In genomic region chr7:90033640-90034312, GRCm38 (mm10) we compare ENCODE assay signal across 8 mouse cellular contexts. TPM values are rescaled to one million over a fixed set of nuclear protein-coding genes. Genes with fewer than 3 reads are reported as not detected.
A peak's percentile ranks its signal among the peaks of the same experiment; 100 is the strongest.
DNase-seq lines count a peak whose midpoint lies in the region; ATAC-seq and TF ChIP-seq lines count a peak whose summit lies in the region.

No protein-coding gene starts in this region.

- H3K27ac ChIP-seq in heart, embryonic 10.5 days: no peak overlapping the region
- H3K27ac ChIP-seq in limb, embryonic 14.5 days (replicated peaks; ENCODE audit: low read depth, low read length): peak overlapping the region; percentile 43; the same call in 1 of the 2 replicates
- peak overlapping the region; percentile 66 for H3K27ac ChIP-seq in small intestine, adult 2 months (ENCODE audit: insufficient read depth, low read depth, low read length)

- H3K9ac ChIP-seq in limb, embryonic 14.5 days (ENCODE audit: low read depth, low read length, severe bottlenecking): no peak overlapping the region

- no peak for TF ChIP-seq CTCF in small intestine, adult 2 months (IDR thresholded peaks at IDR 0.05; ENCODE audit: extremely low read depth, insufficient read length, insufficient replicate concordance, low read depth, low read length)

- intact Hi-C loops in heart, postnatal 36 days (cut with DNase I): no loop called here

- peaks cover 23% of the 10 kb centered on the region for H3K4me1 ChIP-seq in heart, embryonic 10.5 days
- peaks cover 31% of the 10 kb centered on the region for H3K4me1 ChIP-seq in limb, embryonic 14.5 days (ENCODE audit: control insufficient read depth, insufficient read depth, low read length)
- peaks cover 21% of the 10 kb centered on the region; the same call in 1 of the 2 replicates for H3K4me1 ChIP-seq in small intestine, adult 2 months (ENCODE audit: control insufficient read depth, insufficient read depth, insufficient read length, low read length)

- no peak overlapping the region for H3K4me3 ChIP-seq in heart, embryonic 10.5 days
- H3K4me3 ChIP-seq in limb, embryonic 14.5 days (replicated peaks; ENCODE audit: low read length): no peak overlapping the region
- H3K4me3 ChIP-seq in small intestine, adult 2 months (ENCODE audit: low read depth, low read length): no peak overlapping the region

- no peak for TF ChIP-seq POLR2A in limb, embryonic 14.5 days (IDR thresholded peaks at IDR 0.05; ENCODE audit: borderline replicate concordance, extremely low read depth, insufficient read depth, insufficient read length)
- no peak for TF ChIP-seq POLR2A in small intestine, adult 2 months (IDR thresholded peaks at IDR 0.05; ENCODE audit: low read depth, low read length)

- ATAC-seq in limb, embryonic 14.5 days (ENCODE audit: low FRiP score, low read depth): no peak

- H3K36me3 ChIP-seq in heart, embryonic 10.5 days: no peaks in the 10 kb centered on the region
- no peaks in the 10 kb centered on the region for H3K36me3 ChIP-seq in limb, embryonic 14.5 days (ENCODE audit: control insufficient read depth, insufficient read depth, low read length)
- H3K36me3 ChIP-seq in small intestine, adult 2 months (ENCODE audit: control insufficient read depth, insufficient read depth, low read length): no peaks in the 10 kb centered on the region

- no peaks in the 10 kb centered on the region for H3K27me3 ChIP-seq in heart, embryonic 10.5 days (ENCODE audit: insufficient read depth, poor library complexity, severe bottlenecking)
- no peaks in the 10 kb centered on the region for H3K27me3 ChIP-seq in limb, embryonic 14.5 days (ENCODE audit: control insufficient read depth, insufficient read depth, low read length)
- H3K27me3 ChIP-seq in small intestine, adult 2 months (ENCODE audit: control insufficient read depth, insufficient read depth, low read length): no peaks in the 10 kb centered on the region

- WGBS in heart, embryonic 10.5 days: 82% methylated on average over 9 of the region's 9 CpGs
- 76% methylated on average over 9 of the region's 9 CpGs for WGBS in limb, embryonic 14.5 days
- WGBS in small intestine, adult 2 months: 29% methylated on average over 9 of the region's 9 CpGs

- no peaks in the 10 kb centered on the region for H3K9me3 ChIP-seq in heart, embryonic 10.5 days
- H3K9me3 ChIP-seq in limb, embryonic 14.5 days (ENCODE audit: control insufficient read depth, low read length): 0 out of 2 replicates have a peak, but pooled peaks cover 6% of the 10 kb centered on the region

- peak; percentile 60 for DNase-seq in heart, embryonic 10.5 days (ENCODE audit: low spot score)
- DNase-seq in heart, postnatal 36 days: no peak
- DNase-seq in spleen, adult 18-20 months: peak; percentile 24 to 46
- no peak for DNase-seq in spleen, adult 12 weeks (ENCODE audit: low spot score)
- DNase-seq in limb, embryonic 14.5 days (ENCODE audit: low spot score): peak; percentile 57
- DNase-seq in retina, embryonic 14.5 days (ENCODE audit: low spot score): no peak
- no peak for DNase-seq in urinary bladder, adult 2 months (ENCODE audit: low spot score)

- no peak overlapping the region for H3K4me2 ChIP-seq in limb, embryonic 14.5 days (replicated peaks; ENCODE audit: low read depth, low read length, severe bottlenecking)

RNA-seq across cellular contexts. Expression of gene Eed, which starts 53.0 kb away (rescaled TPM):
- 59.8 and 74.4 TPM in 2 replicates for polyA plus RNA-seq in heart, embryonic 10.5 days (2016; fragmentation: Nextera tagmentation; extraction: Ambion mirVana)
- 10 to 100 TPM; 24.1 to 25.4 TPM for total RNA-seq in heart, postnatal 36 days (2021)
- 58.8 and 99.5 TPM in 2 replicates for polyA plus RNA-seq in limb, embryonic 14.5 days (2012; rRNA removed)
- polyA plus RNA-seq in limb, embryonic 14.5 days (2014; fragmentation: Nextera tagmentation; extraction: Ambion mirVana): 62.8 and 73.0 TPM in 2 replicates
- 3.1 and 17.0 TPM in 2 replicates for polyA plus RNA-seq in small intestine, adult 2 months (2012; rRNA removed)
- polyA plus RNA-seq in urinary bladder, adult 2 months (2012; rRNA removed): 44.6 and 52.5 TPM in 2 replicates

Comparison
In these comparisons a context has a peak if more than half of its experiments do, and no peak if none do; other contexts are left out.
1. DNase-seq: peak in heart, embryonic 10.5 days (single experiment), spleen, adult 18-20 months (2 of 2) and limb, embryonic 14.5 days (single experiment); none in heart, postnatal 36 days (0 of 2), spleen, adult 12 weeks (single experiment), retina, embryonic 14.5 days (single experiment) and urinary bladder, adult 2 months (single experiment).